Mouse (Mus musculus) spleen, adult 2 months (tissue): ENCODE data around the gene Phldb2.

Source experiments
- CTCF ChIP-seq: fragments of 200-500 bp; IDR thresholded peaks from 2 replicates; pipeline ENCODE4 v1.5.1; 2011; ENCODE audit warnings: mild to moderate bottlenecking, inconsistent platforms; ENCODE audit not compliant: insufficient read depth, insufficient read length, insufficient replicate concordance; ENCODE audit errors: extremely low read depth
- POLR2A ChIP-seq: fragments of 200-500 bp; IDR thresholded peaks from 2 replicates; pipeline ENCODE4 v1.6.1; 2011; ENCODE audit warnings: low read depth, low read length, inconsistent platforms

DNA sequence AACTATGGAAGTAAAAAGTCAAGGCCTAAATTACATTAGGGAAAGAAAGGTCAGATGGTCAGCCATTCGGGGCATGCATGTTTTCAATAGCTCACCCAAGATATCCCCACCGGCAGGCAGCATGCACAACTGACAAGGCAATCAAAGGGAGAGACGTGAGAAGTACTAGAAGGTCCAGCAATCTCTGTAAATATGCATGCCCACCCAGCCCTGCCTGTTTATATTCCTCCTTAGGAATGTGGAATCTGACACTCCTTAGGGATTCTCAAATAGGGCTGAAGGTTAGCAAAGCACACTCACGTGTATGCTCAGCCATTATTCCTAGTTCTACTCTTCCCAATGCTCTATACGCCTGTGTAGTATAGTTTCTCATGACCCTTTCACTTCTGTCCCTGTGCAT, 9.7 kb upstream of the Phldb2 start:
- TF ChIP-seq CTCF (no peak), POLR2A (no peak)
